Mouse (Mus musculus) lung, embryonic 16.5 days (tissue): ENCODE measurements around the gene Mrpl33. TPM values are rescaled to one million over a fixed set of nuclear protein-coding genes. Genes with fewer than 3 reads are reported as not detected.

Experiments
- ATAC-seq: fragments of 200-750 bp; cut with Nextera tagmentation; 2 replicates; pipeline ENCODE4 v1.8.0; 2017; ENCODE audit warnings: low read depth, mild to moderate bottlenecking, moderate library complexity
- H3K27ac ChIP-seq: fragments of 300-500 bp; sonication (generic); 2 replicates; pipeline ENCODE4 v1.5.1; 2014; ENCODE audit warnings: mild to moderate bottlenecking, control low read depth, low read length
- H3K27me3 ChIP-seq: fragments of 300-500 bp; sonication (generic); 2 replicates; pipeline ENCODE4 v1.6.1; 2014; ENCODE audit warnings: low read depth, low read length, mixed read lengths; ENCODE audit not compliant: control insufficient read depth, insufficient read depth
- H3K36me3 ChIP-seq: fragments of 300-500 bp; sonication (generic); 2 replicates; pipeline ENCODE4 v1.6.1; 2014; ENCODE audit warnings: low read length; ENCODE audit not compliant: control insufficient read depth, insufficient read depth
- H3K4me1 ChIP-seq: fragments of 300-500 bp; sonication (generic); replicated peaks from 2 replicates; pipeline ENCODE4 v1.6.1; 2014; ENCODE audit warnings: low read length, mixed read lengths; ENCODE audit not compliant: control insufficient read depth, insufficient read depth
- H3K4me2 ChIP-seq: fragments of 300-500 bp; sonication (generic); 2 replicates; pipeline ENCODE4 v1.6.1; 2014; ENCODE audit warnings: low read depth, low read length, control low read depth
- H3K4me3 ChIP-seq: fragments of 300-500 bp; sonication (generic); 2 replicates; pipeline ENCODE4 v1.5.1; 2014; ENCODE audit warnings: mild to moderate bottlenecking, low read length, control low read depth
- H3K9ac ChIP-seq: fragments of 300-500 bp; sonication (generic); 2 replicates; pipeline ENCODE4 v1.6.1; 2014; ENCODE audit warnings: low read length, control low read depth
- H3K9me3 ChIP-seq: fragments of 300-500 bp; sonication (generic); 2 replicates; pipeline ENCODE4 v1.6.1; 2016; ENCODE audit warnings: low read length; ENCODE audit not compliant: control insufficient read depth
- WGBS: fragments of 180-500 bp; shearing (Covaris S2); extraction: QIAGEN DNeasy Blood & Tissue Kit; methylation state at CpG from one replicate; pipeline ENCODE4 v1.1.7; 2014; 5-methylcytosine and 5-hydroxymethylcytosine counted together
- polyA plus RNA-seq: library from polyadenylated mRNA; unstranded; fragments of >200 nt; fragmentation: Nextera tagmentation; extraction: Ambion mirVana; gene quantifications from 2 replicates; pipeline ENCODE4 v1.2.1, GENCODE M21; 2015

Gene Mrpl33
- polyA plus RNA-seq: 286 and 307 TPM in 2 replicates

DNA sequence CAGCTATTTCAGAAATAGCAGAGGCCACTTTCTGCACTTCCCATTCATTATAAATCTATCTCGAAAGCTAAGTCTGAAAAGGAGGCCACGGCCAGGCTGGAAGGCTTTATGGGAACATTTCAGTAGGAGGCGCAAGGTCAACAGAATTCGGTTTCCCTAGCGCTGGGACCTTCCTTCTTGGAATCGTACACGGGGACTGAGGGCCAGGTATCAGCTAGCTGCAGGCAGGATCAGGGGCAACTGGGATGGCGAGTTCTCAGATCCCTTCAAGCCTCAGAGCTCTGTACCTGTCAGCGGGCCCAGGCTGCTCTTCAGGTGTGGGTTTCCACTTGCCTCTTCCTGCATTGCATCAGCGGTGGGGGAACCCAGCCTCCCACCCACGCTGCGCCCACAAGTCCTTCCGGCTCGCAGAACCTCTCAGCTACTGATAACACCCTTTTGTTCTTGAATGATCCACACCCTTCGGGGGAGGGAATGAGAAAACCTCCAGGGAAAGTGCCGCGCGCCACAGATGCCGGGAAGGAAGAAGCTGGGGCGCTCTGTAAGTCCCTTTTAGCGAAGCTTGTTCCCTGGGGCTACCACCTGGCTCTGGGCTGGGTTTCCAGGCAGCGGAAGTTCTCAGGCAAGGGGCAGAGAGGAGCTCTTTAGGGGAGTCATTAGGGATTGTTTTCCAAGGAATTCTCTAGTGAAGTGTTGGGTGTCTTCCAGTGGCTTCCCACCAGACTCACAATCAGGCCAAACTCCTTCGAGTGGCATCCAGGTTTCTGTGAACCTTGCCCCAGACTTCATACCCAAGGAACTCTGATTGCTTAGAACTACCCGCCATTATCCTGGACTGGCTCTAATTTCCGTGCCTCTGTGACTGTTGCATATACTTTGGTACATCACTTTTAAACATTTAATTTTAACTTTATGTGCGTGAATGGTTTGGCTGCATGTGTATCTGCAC is at the start of gene Mrpl33:
Gene Mrpl33 (plus strand): TSS at position 455 of the 949 bp plus-strand sequence.
- peak within 1 kb of the TSS; percentile 43 for H3K4me3 ChIP-seq
- H3K9ac ChIP-seq: peak within 1 kb of the TSS; percentile 65
- peaks cover 4% of the 10 kb centered on the region for H3K4me1 ChIP-seq
- peak within 1 kb of the TSS; percentile 66 for H3K4me2 ChIP-seq
- H3K9me3 ChIP-seq: no peaks in the 10 kb centered on the region
- 5% methylated on average over 26 of the region's 26 CpGs for WGBS
- peak within 1 kb of the TSS; percentile 78 for H3K27ac ChIP-seq
- H3K36me3 ChIP-seq: no peaks in the 10 kb centered on the region
- ATAC-seq: peak; percentile 78
- H3K27me3 ChIP-seq: no peaks in the 10 kb centered on the region

DNA sequence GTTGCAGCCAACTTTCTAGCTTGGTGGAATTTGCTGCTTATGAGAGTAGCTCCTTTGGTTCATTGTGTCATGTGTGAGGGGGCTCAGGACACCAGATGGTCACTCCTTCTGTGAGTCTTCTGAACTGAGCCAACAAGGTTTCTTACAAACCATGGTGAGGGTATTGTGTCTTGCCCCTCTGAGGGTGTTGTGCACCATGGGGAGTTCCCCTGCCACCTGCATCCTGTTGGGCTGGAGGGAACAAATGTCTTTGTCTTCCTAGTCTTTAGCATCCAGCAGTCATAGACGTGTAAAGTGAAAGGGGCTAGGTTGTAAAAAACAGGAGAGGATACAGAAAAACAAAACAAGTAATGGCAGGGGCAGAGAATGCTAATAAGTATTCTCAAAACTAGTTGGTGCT is 37.3 kb upstream of the Mrpl33 start:
- H3K27me3 ChIP-seq: no peaks in the 10 kb centered on the region
- ATAC-seq: no peak
- peaks cover 5% of the 10 kb centered on the region for H3K4me1 ChIP-seq
- H3K27ac ChIP-seq: no peak overlapping the region
- no peaks in the 10 kb centered on the region for H3K9me3 ChIP-seq
- H3K4me3 ChIP-seq: no peak overlapping the region
- H3K9ac ChIP-seq: no peak overlapping the region
- WGBS: 53% methylated on average over 1 of the region's 1 CpGs
- peaks cover 18% of the 10 kb centered on the region for H3K36me3 ChIP-seq
- H3K4me2 ChIP-seq: no peak overlapping the region

DNA sequence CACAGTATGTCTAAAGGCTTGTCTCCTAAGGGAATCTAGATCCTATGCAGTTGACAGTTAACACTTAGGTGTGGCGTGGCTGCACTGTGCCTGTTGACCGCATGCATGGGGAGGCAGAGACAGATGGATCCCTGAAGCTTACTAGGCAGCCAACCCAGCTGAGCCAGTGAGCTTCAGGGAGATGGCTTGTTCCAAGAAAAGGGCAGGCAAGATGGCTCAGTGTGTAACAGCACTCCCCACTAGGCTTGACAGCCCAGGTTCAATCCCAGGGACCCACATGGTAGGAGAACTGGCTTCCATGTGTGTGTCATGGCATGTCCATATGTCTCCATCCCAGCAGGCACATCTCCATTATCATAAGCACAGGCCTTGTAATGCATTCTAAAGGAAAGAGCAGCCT is 36.4 kb upstream of the Mrpl33 start:
- H3K4me3 ChIP-seq: no peak overlapping the region
- H3K4me2 ChIP-seq: no peak overlapping the region
- H3K27me3 ChIP-seq: no peaks in the 10 kb centered on the region
- H3K4me1 ChIP-seq: peaks cover 5% of the 10 kb centered on the region
- H3K27ac ChIP-seq: no peak overlapping the region
- 93% methylated on average over 2 of the region's 2 CpGs for WGBS
- no peak for ATAC-seq
- no peaks in the 10 kb centered on the region for H3K9me3 ChIP-seq
- H3K36me3 ChIP-seq: peaks cover 11% of the 10 kb centered on the region
- H3K9ac ChIP-seq: no peak overlapping the region

DNA sequence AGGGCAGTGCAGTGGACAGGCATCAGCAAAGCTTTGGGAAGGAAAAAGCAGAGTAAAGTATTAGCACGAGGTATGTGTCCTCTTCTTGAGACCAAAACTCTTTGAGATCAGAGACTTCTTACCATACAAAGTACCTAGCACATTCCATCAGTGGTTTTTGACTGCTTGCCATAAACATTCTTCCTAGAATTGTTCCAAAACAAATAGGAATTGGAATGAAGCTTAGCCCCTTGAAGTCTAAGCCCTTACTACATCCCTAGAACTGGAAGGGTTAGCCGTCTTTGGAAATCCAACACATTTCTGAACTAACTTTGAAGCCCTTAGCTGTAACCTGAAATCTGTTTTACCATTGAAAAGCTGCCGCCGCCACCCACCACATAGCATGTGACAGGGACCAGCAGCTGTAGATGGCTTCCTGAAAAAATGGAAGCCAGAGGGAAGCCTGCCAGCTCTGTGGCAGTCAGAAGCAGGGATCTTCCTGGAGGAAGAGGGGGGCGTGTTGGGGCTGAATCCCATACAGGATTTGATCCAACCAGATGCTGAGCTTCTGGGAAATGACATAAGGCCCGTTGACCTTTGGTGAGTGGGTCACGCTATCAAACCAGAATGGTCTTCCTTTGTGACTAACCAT is 34.6 kb upstream of the Mrpl33 start:
- peaks cover 6% of the 10 kb centered on the region; the same call in 1 of the 2 replicates for H3K36me3 ChIP-seq
- H3K4me1 ChIP-seq: peaks cover 5% of the 10 kb centered on the region
- 53% methylated on average over 7 of the region's 7 CpGs for WGBS
- H3K9ac ChIP-seq: 0 out of 2 replicates have a peak overlapping the region, but pooled peaks have one; percentile 8
- no peaks in the 10 kb centered on the region for H3K9me3 ChIP-seq
- ATAC-seq: peak; percentile 75
- peak overlapping the region; percentile 56 for H3K27ac ChIP-seq
- no peak overlapping the region for H3K4me2 ChIP-seq
- H3K4me3 ChIP-seq: no peak overlapping the region
- H3K27me3 ChIP-seq: no peaks in the 10 kb centered on the region

DNA sequence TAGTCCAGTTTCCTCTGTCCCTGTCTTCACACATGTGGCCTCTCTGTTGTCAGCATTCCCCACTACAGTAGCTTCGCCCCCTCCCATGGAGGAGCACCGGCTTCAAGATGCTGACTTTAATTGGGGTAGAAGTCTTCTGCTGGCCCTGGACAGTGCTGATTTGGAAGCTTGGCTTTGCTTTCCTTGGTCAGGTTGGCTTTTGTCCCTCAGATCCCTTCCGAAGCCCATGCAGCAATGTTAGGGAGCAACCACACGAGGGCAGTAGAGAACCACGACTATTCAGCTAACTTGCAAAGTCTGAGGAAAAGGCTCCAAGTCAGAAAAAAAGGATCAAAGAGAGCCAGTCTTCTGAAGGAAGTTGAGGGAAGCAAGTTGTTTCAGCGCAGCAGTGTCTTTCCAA is 33.2 kb upstream of the Mrpl33 start:
- Histone ChIP-seq H3K4me2 (no peak overlapping the region), H3K27ac (peak overlapping the region; percentile 42; the same call in 1 of the 2 replicates), H3K4me1 (peaks cover 9% of the 10 kb centered on the region), H3K4me3 (no peak overlapping the region), H3K27me3 (no peaks in the 10 kb centered on the region), H3K9me3 (no peaks in the 10 kb centered on the region), H3K9ac (peak overlapping the region; percentile 43; the same call in 1 of the 2 replicates), H3K36me3 (peaks cover 3% of the 10 kb centered on the region; the same call in 1 of the 2 replicates)
- 6% methylated on average over 6 of the region's 6 CpGs for WGBS
- ATAC-seq: peak; percentile 24; the same call in 1 of the 2 replicates

DNA sequence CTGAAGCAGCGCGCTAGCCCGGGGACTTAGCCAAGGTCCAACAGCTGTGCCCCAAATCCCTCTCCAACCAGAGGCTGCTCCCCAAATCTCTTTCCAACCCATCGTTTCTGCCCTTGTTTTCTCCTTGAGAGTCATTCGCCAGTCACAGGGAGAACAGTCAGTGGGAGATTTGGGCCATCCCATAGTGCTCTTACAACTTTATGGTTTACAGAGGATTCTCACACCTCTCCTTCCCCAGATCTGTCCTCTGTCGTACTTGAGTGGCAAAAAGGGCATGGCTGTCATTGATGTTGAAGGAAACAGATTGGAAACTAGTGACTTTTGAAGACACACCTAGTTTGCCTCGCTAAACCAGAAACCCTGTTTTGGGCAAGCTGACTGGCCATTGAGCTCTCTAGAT is 32.8 kb upstream of the Mrpl33 start:
- no peaks in the 10 kb centered on the region for H3K27me3 ChIP-seq
- H3K4me3 ChIP-seq: no peak overlapping the region
- 38% methylated on average over 7 of the region's 7 CpGs for WGBS
- peaks cover 3% of the 10 kb centered on the region; the same call in 1 of the 2 replicates for H3K36me3 ChIP-seq
- H3K27ac ChIP-seq: peak overlapping the region; percentile 42; the same call in 1 of the 2 replicates
- H3K9ac ChIP-seq: peak overlapping the region; percentile 43; the same call in 1 of the 2 replicates
- no peak for ATAC-seq
- H3K9me3 ChIP-seq: no peaks in the 10 kb centered on the region
- H3K4me1 ChIP-seq: peaks cover 9% of the 10 kb centered on the region
- no peak overlapping the region for H3K4me2 ChIP-seq

- Histone ChIP-seq H3K4me2 (no peak overlapping the region), H3K27ac (no peak overlapping the region), H3K9ac (no peak overlapping the region), H3K4me1 (peaks cover 9% of the 10 kb centered on the region), H3K36me3 (peaks cover 3% of the 10 kb centered on the region; the same call in 1 of the 2 replicates), H3K4me3 (no peak overlapping the region), H3K9me3 (no peaks in the 10 kb centered on the region), H3K27me3 (no peaks in the 10 kb centered on the region)
- 74% methylated on average over 4 of the region's 4 CpGs for WGBS
- ATAC-seq: no peak
These were observed 31.8 kb upstream of the Mrpl33 start for GRCm38 (mm10) chr5:31564976-31565375.

- no peak overlapping the region for H3K4me2 ChIP-seq
- ATAC-seq: no peak
- no peak overlapping the region for H3K4me3 ChIP-seq
- no peaks in the 10 kb centered on the region for H3K9me3 ChIP-seq
- peaks cover 15% of the 10 kb centered on the region for H3K4me1 ChIP-seq
- H3K9ac ChIP-seq: no peak overlapping the region
- no peak overlapping the region for H3K27ac ChIP-seq
- H3K27me3 ChIP-seq: no peaks in the 10 kb centered on the region
- no peaks in the 10 kb centered on the region for H3K36me3 ChIP-seq
- whole genome bisulfite sequencing: 88% methylated on average over 7 of the region's 7 CpGs
These were observed 30.7 kb upstream of the Mrpl33 start for GRCm38 (mm10) chr5:31566026-31566425.

DNA sequence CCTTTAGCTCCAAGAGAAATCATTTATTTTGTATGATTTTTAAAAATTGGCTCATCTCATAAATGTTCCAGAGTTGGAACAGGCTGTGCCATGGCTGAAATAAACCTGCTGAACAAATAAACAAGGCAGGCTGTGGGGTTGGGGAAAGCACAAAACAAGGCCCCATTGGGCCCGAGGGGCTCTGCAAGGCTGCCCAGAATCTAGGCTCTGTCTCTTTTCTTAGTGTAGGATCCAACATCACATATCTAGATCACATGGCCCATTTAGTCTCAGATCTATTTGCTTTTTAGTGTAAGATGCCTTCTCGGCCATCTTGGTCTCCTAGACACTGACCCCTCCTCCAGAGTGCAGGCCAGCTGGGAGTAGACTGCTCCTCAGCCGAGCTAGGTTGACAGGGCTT is 30.3 kb upstream of the Mrpl33 start:
- WGBS: 55% methylated on average over 3 of the region's 3 CpGs
- Histone ChIP-seq H3K4me1 (peaks cover 19% of the 10 kb centered on the region), H3K27ac (no peak overlapping the region)

More for the DNA sequence above, 30.3 kb upstream of the Mrpl33 start:
- no peak overlapping the region for H3K4me2 ChIP-seq
- no peaks in the 10 kb centered on the region for H3K9me3 ChIP-seq
- ATAC-seq: no peak
- H3K36me3 ChIP-seq: no peaks in the 10 kb centered on the region
- no peak overlapping the region for H3K9ac ChIP-seq
- H3K4me3 ChIP-seq: no peak overlapping the region
- H3K27me3 ChIP-seq: no peaks in the 10 kb centered on the region
